Comparison of ENCODE assay signal across 33 mouse cellular contexts in genomic region chr11:69815155-69815554, GRCm38 (mm10). TPM values are rescaled to one million over a fixed set of nuclear protein-coding genes. Genes with fewer than 3 reads are reported as not detected.
DNase-seq lines count a peak whose midpoint lies in the region; ATAC-seq and TF ChIP-seq lines count a peak whose summit lies in the region.
"Had no signal": no experiment of that assay in that cellular context is flagged by ENCODE, and none has a peak within 500 bp of the region (broad histone marks: within the 10 kb centered on the region; RNA-seq: fewer than 3 reads in every experiment).

Gene Gm39566, minus strand, starts transcription at chr11:69815298.

- TF ChIP-seq CTCF in heart, adult 2 months (IDR thresholded peaks at IDR 0.05), result peak; percentile 24
- peak; percentile 24; the same call in 1 of the 2 replicates for TF ChIP-seq CTCF in liver, postnatal 0 days (IDR thresholded peaks at IDR 0.05; ENCODE audit: low read depth)

- no peaks in the 10 kb centered on the region for H3K36me3 ChIP-seq in heart, adult 2 months (ENCODE audit: control insufficient read depth, insufficient read depth, low read length)
- no peaks in the 10 kb centered on the region for H3K36me3 ChIP-seq in liver, postnatal 0 days (replicated peaks; ENCODE audit: insufficient read depth, low read length)
- H3K36me3 ChIP-seq in liver, embryonic 11.5 days (ENCODE audit: control insufficient read depth, insufficient read depth, low read length), result no peaks in the 10 kb centered on the region
- no peaks in the 10 kb centered on the region for H3K36me3 ChIP-seq in midbrain, embryonic 15.5 days (replicated peaks)
- H3K36me3 ChIP-seq: embryonic facial prominence, embryonic 12.5 days; G1E; heart, embryonic 15.5 days; hindbrain, embryonic 15.5 days; limb, embryonic 15.5 days; midbrain, embryonic 12.5 days had no signal

- H3K27me3 ChIP-seq in heart, adult 2 months (ENCODE audit: control insufficient read depth, insufficient read depth, low read length), result no peaks in the 10 kb centered on the region
- H3K27me3 ChIP-seq in liver, postnatal 0 days (ENCODE audit: insufficient read depth, low read length), result no peaks in the 10 kb centered on the region
- H3K27me3 ChIP-seq in liver, embryonic 11.5 days (replicated peaks; ENCODE audit: control insufficient read depth, insufficient read depth, low read length), result peaks cover 3% of the 10 kb centered on the region
- no peaks in the 10 kb centered on the region for H3K27me3 ChIP-seq in midbrain, embryonic 15.5 days (replicated peaks)
- H3K27me3 ChIP-seq: embryonic facial prominence, embryonic 12.5 days; hindbrain, embryonic 15.5 days; limb, embryonic 15.5 days had no signal

- intact Hi-C loops in heart, adult 2 months (cut with DNase I), result no loop called here

- DNase-seq in heart, adult 2 months, result no peak
- DNase-seq in heart, postnatal 4 days, result no peak
- no peak for DNase-seq in liver, postnatal 0 days
- DNase-seq in liver, embryonic 11.5 days (ENCODE audit: low spot score), result no peak
- peak; percentile 48 for DNase-seq in thymus, postnatal 25 days
- no peak for DNase-seq in thymus, adult 18-20 months
- DNase-seq: adrenal gland, adult 2 months; cerebellum, adult 2 months; cerebellum, postnatal 25 days; forebrain, postnatal 0 days; heart, postnatal 36 days; kidney, adult 2 months; left cerebral cortex, postnatal 4 days; lung, adult 18-20 months; right cerebral cortex, postnatal 25 days had no signal

- H3K9ac ChIP-seq in heart, adult 2 months (ENCODE audit: low read depth, low read length), result no peak within 1 kb of the TSS
- no peak within 1 kb of the TSS for H3K9ac ChIP-seq in liver, postnatal 0 days (replicated peaks)
- no peak within 1 kb of the TSS for H3K9ac ChIP-seq in liver, embryonic 11.5 days (ENCODE audit: low read depth, low read length)
- H3K9ac ChIP-seq in midbrain, embryonic 15.5 days, result no peak within 1 kb of the TSS
- H3K9ac ChIP-seq: embryonic facial prominence, embryonic 12.5 days; forebrain, postnatal 0 days; heart, embryonic 15.5 days; hindbrain, embryonic 15.5 days; limb, embryonic 15.5 days; midbrain, embryonic 12.5 days had no signal

- WGBS in heart, adult 2 months, result 64% methylated on average over 10 of the region's 10 CpGs
- WGBS in liver, postnatal 0 days (ENCODE audit: insufficient replicate concordance), result 54% methylated on average over 10 of the region's 10 CpGs
- 53% methylated on average over 10 of the region's 10 CpGs for WGBS in liver, embryonic 11.5 days
- WGBS in midbrain, embryonic 15.5 days, result 66% methylated on average over 10 of the region's 10 CpGs

- TF ChIP-seq EP300 in heart, adult 2 months (IDR thresholded peaks at IDR 0.05; ENCODE audit: insufficient read depth, low read depth, low read length), result no peak
- no peak for TF ChIP-seq EP300 in liver, postnatal 0 days (IDR thresholded peaks at IDR 0.05; ENCODE audit: low read depth)

- H3K4me3 ChIP-seq in heart, adult 2 months, result no peak within 1 kb of the TSS
- H3K4me3 ChIP-seq in liver, postnatal 0 days (ENCODE audit: low read depth, low read length), result no peak within 1 kb of the TSS
- H3K4me3 ChIP-seq in liver, embryonic 11.5 days (ENCODE audit: low read depth, low read length), result no peak within 1 kb of the TSS
- H3K4me3 ChIP-seq in midbrain, embryonic 15.5 days, result no peak within 1 kb of the TSS
- H3K4me3 ChIP-seq: embryonic facial prominence, embryonic 12.5 days; heart, embryonic 15.5 days; hindbrain, embryonic 15.5 days; limb, embryonic 15.5 days; midbrain, embryonic 12.5 days had no signal

- no peak for TF ChIP-seq POLR2A in heart, adult 2 months (IDR thresholded peaks at IDR 0.05; ENCODE audit: insufficient read depth, low read depth, low read length)

- no peaks in the 10 kb centered on the region for H3K9me3 ChIP-seq in liver, postnatal 0 days (ENCODE audit: low read length)
- no peaks in the 10 kb centered on the region for H3K9me3 ChIP-seq in liver, embryonic 11.5 days (ENCODE audit: control insufficient read depth, low read length)
- no peaks in the 10 kb centered on the region for H3K9me3 ChIP-seq in midbrain, embryonic 15.5 days
- H3K9me3 ChIP-seq: G1E; heart, embryonic 15.5 days; hindbrain, embryonic 15.5 days; limb, embryonic 15.5 days had no signal

- no peak within 1 kb of the TSS for H3K4me2 ChIP-seq in liver, postnatal 0 days (ENCODE audit: low read depth, low read length)
- H3K4me2 ChIP-seq in liver, embryonic 11.5 days, result no peak within 1 kb of the TSS
- no peak within 1 kb of the TSS for H3K4me2 ChIP-seq in midbrain, embryonic 15.5 days
- H3K4me2 ChIP-seq: embryonic facial prominence, embryonic 12.5 days; heart, embryonic 15.5 days; hindbrain, embryonic 15.5 days; limb, embryonic 15.5 days; midbrain, embryonic 12.5 days had no signal

- no peaks in the 10 kb centered on the region for H3K4me1 ChIP-seq in heart, adult 2 months (ENCODE audit: control insufficient read depth, insufficient read depth, low read length)
- H3K4me1 ChIP-seq in liver, postnatal 0 days (ENCODE audit: insufficient read depth), result no peaks in the 10 kb centered on the region
- H3K4me1 ChIP-seq in liver, embryonic 11.5 days (replicated peaks; ENCODE audit: control insufficient read depth, insufficient read depth, low read length), result no peaks in the 10 kb centered on the region
- H3K4me1 ChIP-seq in midbrain, embryonic 15.5 days, result no peaks in the 10 kb centered on the region
- H3K4me1 ChIP-seq: embryonic facial prominence, embryonic 12.5 days; heart, embryonic 15.5 days; hindbrain, embryonic 15.5 days; limb, embryonic 15.5 days; midbrain, embryonic 12.5 days had no signal

- no peak for ATAC-seq in liver, postnatal 0 days
- ATAC-seq in liver, embryonic 11.5 days (replicated peaks; ENCODE audit: low FRiP score), result no peak
- ATAC-seq in midbrain, embryonic 15.5 days (replicated peaks), result no peak
- ATAC-seq in monocyte, adult 5-6 weeks (replicated peaks; ENCODE audit: insufficient number of reproducible peaks, low FRiP score, low TSS enrichment, poor library complexity, severe bottlenecking), result no peak
- ATAC-seq: forebrain, postnatal 0 days had no signal

- H3K27ac ChIP-seq in heart, adult 2 months, result no peak within 1 kb of the TSS
- H3K27ac ChIP-seq in liver, postnatal 0 days (ENCODE audit: low read depth), result no peak within 1 kb of the TSS
- H3K27ac ChIP-seq in liver, embryonic 11.5 days (ENCODE audit: low read depth, low read length), result no peak within 1 kb of the TSS
- H3K27ac ChIP-seq in midbrain, embryonic 15.5 days, result no peak within 1 kb of the TSS
- H3K27ac ChIP-seq: embryonic facial prominence, embryonic 12.5 days; heart, embryonic 15.5 days; hindbrain, embryonic 15.5 days; limb, embryonic 15.5 days; midbrain, embryonic 12.5 days had no signal

- H3K79me2 ChIP-seq in heart, adult 2 months (replicated peaks; ENCODE audit: control insufficient read depth, insufficient read depth, low read length), result no peaks in the 10 kb centered on the region

RNA-seq across cellular contexts. Expression of gene Gm39566, which starts in this region (rescaled TPM):
- not detected for total RNA-seq in heart, adult 2 months (2021)
- 0.02 and 0.09 TPM in 2 replicates for polyA plus RNA-seq in heart, adult 2 months (2012; rRNA removed)
- not detected for total RNA-seq in heart, postnatal 4 days (2021)
- polyA plus RNA-seq in liver, postnatal 0 days (2015; fragmentation: Nextera tagmentation; extraction: Ambion mirVana), result not detected in 2 replicates
- polyA plus RNA-seq in liver, embryonic 11.5 days (2014; fragmentation: Nextera tagmentation; extraction: Ambion mirVana), result not detected in 2 replicates
- polyA plus RNA-seq in midbrain, embryonic 15.5 days (2015; fragmentation: Nextera tagmentation; extraction: Ambion mirVana), result not detected in 2 replicates
- not detected in 3 replicates for total RNA-seq in monocyte, adult 5-6 weeks (2017)
- total RNA-seq: adrenal gland, adult 2 months; adrenal gland, postnatal 4 days; forebrain, postnatal 0 days; gastrocnemius, postnatal 4 days; heart, postnatal 36 days; layer of hippocampus, postnatal 14 days; left cerebral cortex, adult 8-10 months; left cerebral cortex, postnatal 4 days; megakaryocyte, adult 5-6 weeks had no signal
- polyA plus RNA-seq: adrenal gland, adult 2 months; cerebellum, adult 2 months; embryonic facial prominence, embryonic 12.5 days; forebrain, embryonic 11.5 days; forebrain, postnatal 0 days; G1E; heart, embryonic 15.5 days; hindbrain, embryonic 15.5 days; intestine, embryonic 14.5 days; large intestine, adult 2 months; limb, embryonic 15.5 days; midbrain, embryonic 12.5 days; neural tube, embryonic 11.5 days; spleen, adult 2 months had no signal
